Mouse (Mus musculus) stomach, embryonic 16.5 days (tissue): Measurements from ENCODE around the gene Wdr93. TPM values are rescaled to one million over a fixed set of nuclear protein-coding genes. Genes with fewer than 3 reads are reported as not detected.

Source experiments
- ATAC-seq: fragments of 200-750 bp; cut with Nextera tagmentation; 2 replicates; pipeline ENCODE4 v1.8.0; 2017; ENCODE audit warnings: moderate number of reproducible peaks, moderate TSS enrichment; ENCODE audit not compliant: insufficient read depth, low FRiP score
- H3K27ac ChIP-seq: fragments of 300-500 bp; sonication (generic); 2 replicates; pipeline ENCODE4 v1.5.1; 2014; ENCODE audit warnings: low read length
- H3K27me3 ChIP-seq: fragments of 300-500 bp; sonication (generic); 2 replicates; pipeline ENCODE4 v1.6.1; 2014; ENCODE audit warnings: low read length, control low read depth, mixed read lengths; ENCODE audit not compliant: control insufficient read depth, insufficient read depth
- H3K36me3 ChIP-seq: fragments of 300-500 bp; sonication (generic); 2 replicates; pipeline ENCODE4 v1.6.1; 2014; ENCODE audit warnings: low read length; ENCODE audit not compliant: control insufficient read depth, insufficient read depth
- H3K4me1 ChIP-seq: fragments of 300-500 bp; sonication (generic); 2 replicates; pipeline ENCODE4 v1.6.1; 2014; ENCODE audit warnings: low read length, control low read depth, mixed read lengths; ENCODE audit not compliant: control insufficient read depth, insufficient read depth
- H3K4me2 ChIP-seq: fragments of 300-500 bp; sonication (generic); 2 replicates; pipeline ENCODE4 v1.6.1; 2014; ENCODE audit warnings: low read depth, low read length, mixed read lengths
- H3K4me3 ChIP-seq: fragments of 300-500 bp; sonication (generic); replicated peaks from 2 replicates; pipeline ENCODE4 v1.5.1; 2014; ENCODE audit warnings: mild to moderate bottlenecking, low read length
- H3K9ac ChIP-seq: fragments of 300-500 bp; sonication (generic); 2 replicates; pipeline ENCODE4 v1.6.1; 2014; ENCODE audit warnings: low read length
- H3K9me3 ChIP-seq: fragments of 300-500 bp; sonication (generic); replicated peaks from 2 replicates; pipeline ENCODE4 v1.6.1; 2016; ENCODE audit warnings: low read length, control low read depth; ENCODE audit not compliant: control insufficient read depth
- whole genome bisulfite sequencing: fragments of 180-500 bp; shearing (Covaris S2); extraction: QIAGEN DNeasy Blood & Tissue Kit; methylation state at CpG from one replicate; pipeline ENCODE4 v1.1.7; 2014; 5-methylcytosine and 5-hydroxymethylcytosine counted together
- polyA plus RNA-seq: library from polyadenylated mRNA; unstranded; fragments of >200 nt; fragmentation: Nextera tagmentation; extraction: Ambion mirVana; gene quantifications from 2 replicates; pipeline ENCODE4 v1.2.1, GENCODE M21; 2015

The Wdr93 gene
- polyA plus RNA-seq, 1 experiment from 2014 or later: 0.25 TPM

DNA sequence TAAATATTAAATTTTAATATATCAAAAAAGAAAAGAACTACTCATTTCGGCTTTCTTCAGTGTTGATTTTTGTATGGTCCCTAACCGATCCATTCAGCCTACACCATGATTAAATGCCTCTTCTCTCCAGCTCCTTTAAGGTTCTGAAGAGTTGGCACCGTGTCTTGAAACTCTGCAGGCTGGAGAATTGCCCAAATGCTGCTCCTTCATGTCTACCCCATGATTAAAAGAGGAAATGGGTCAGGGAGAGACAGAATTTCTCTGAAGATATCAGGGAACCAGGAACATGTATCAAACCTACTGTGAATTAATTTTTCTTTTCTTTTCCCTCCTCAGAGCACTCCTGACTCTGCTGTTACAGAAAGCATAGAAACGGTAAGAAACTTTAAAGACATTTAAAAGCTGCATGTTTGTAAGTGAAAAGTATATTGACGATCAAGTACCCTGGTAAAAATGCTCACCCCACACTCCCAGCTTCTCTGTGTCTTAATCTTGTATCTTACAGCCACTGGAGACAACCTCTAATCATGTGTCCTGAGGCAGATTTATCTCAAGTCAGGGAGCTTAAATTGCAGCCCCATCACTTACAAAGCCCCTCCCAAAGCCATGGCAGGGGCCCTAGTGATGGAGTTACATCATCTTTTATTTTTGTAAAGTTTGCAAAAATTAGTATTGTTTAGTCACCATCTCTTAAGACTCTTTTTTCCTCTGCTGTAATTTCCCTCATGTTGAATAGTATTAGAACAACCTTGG lies 18.3 kb downstream of the Wdr93 start:
- no peak for ATAC-seq
- H3K27me3 ChIP-seq: no peaks in the 10 kb centered on the region
- H3K27ac ChIP-seq: no peak overlapping the region
- H3K9ac ChIP-seq: no peak overlapping the region
- no peak overlapping the region for H3K4me3 ChIP-seq
- no peaks in the 10 kb centered on the region for H3K4me1 ChIP-seq
- no peak overlapping the region for H3K4me2 ChIP-seq
- WGBS: 79% methylated on average over 5 of the region's 5 CpGs
- H3K9me3 ChIP-seq: no peaks in the 10 kb centered on the region
- no peaks in the 10 kb centered on the region for H3K36me3 ChIP-seq

- H3K4me2 ChIP-seq: no peak overlapping the region
- no peak overlapping the region for H3K27ac ChIP-seq
- H3K36me3 ChIP-seq: no peaks in the 10 kb centered on the region
- no peaks in the 10 kb centered on the region for H3K9me3 ChIP-seq
- WGBS: 59% methylated on average over 8 of the region's 8 CpGs
- H3K4me3 ChIP-seq: no peak overlapping the region
- H3K4me1 ChIP-seq: no peaks in the 10 kb centered on the region
- H3K27me3 ChIP-seq: no peaks in the 10 kb centered on the region
- no peak overlapping the region for H3K9ac ChIP-seq
- no peak for ATAC-seq
These were observed 19.1 kb downstream of the Wdr93 start for GRCm38 (mm10) chr7:79762106-79762505.

DNA sequence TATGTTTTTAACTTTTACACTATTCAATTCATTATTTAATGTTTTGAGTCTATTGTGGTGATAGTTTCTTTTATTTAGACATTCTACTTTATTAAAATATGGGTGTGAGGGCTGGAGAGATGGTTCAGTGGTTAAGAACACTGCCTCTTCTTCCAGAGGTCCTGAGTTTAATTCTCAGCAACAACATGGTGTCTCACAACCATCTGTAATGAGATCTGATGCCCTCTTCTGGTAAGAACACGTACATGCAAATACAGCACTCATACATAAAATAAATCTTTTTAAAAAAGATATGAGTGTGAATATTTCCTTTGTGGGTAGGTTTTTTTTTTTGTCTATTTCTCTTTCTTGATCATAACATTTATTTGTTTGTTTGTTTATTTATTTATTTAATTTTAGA lies 23.0 kb downstream of the Wdr93 start:
- Histone ChIP-seq H3K36me3 (no peaks in the 10 kb centered on the region), H3K9ac (no peak overlapping the region), H3K9me3 (no peaks in the 10 kb centered on the region), H3K27ac (no peak overlapping the region), H3K27me3 (no peaks in the 10 kb centered on the region), H3K4me3 (no peak overlapping the region), H3K4me2 (no peak overlapping the region), H3K4me1 (no peaks in the 10 kb centered on the region)
- no peak for ATAC-seq
- WGBS: 46% methylated on average over 1 of the region's 1 CpGs

DNA sequence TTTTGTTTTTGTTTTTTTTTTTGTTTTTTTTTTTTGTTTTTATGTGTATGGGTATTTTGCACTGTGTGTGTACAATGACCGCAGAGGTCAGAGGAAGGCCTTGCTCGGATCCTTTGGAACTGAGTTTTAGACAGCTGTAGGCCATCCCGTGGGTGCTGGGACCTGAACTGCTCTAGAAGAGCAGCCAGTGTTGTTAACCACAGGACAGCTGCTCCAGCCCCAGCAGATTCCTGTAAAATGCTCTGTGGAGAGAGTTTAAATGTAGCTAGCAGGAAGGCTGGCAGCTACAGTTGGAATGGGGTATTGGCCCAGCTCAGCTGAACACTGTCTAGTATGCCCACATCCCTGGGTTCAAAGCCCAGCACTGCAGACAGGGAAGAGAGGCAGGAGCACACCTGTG lies 26.7 kb downstream of the Wdr93 start:
- Histone ChIP-seq H3K9ac (no peak overlapping the region), H3K4me2 (no peak overlapping the region), H3K4me3 (no peak overlapping the region), H3K27me3 (no peaks in the 10 kb centered on the region), H3K9me3 (no peaks in the 10 kb centered on the region), H3K27ac (no peak overlapping the region), H3K4me1 (no peaks in the 10 kb centered on the region), H3K36me3 (no peaks in the 10 kb centered on the region)
- 74% methylated on average over 3 of the region's 3 CpGs for WGBS
- ATAC-seq: no peak

DNA sequence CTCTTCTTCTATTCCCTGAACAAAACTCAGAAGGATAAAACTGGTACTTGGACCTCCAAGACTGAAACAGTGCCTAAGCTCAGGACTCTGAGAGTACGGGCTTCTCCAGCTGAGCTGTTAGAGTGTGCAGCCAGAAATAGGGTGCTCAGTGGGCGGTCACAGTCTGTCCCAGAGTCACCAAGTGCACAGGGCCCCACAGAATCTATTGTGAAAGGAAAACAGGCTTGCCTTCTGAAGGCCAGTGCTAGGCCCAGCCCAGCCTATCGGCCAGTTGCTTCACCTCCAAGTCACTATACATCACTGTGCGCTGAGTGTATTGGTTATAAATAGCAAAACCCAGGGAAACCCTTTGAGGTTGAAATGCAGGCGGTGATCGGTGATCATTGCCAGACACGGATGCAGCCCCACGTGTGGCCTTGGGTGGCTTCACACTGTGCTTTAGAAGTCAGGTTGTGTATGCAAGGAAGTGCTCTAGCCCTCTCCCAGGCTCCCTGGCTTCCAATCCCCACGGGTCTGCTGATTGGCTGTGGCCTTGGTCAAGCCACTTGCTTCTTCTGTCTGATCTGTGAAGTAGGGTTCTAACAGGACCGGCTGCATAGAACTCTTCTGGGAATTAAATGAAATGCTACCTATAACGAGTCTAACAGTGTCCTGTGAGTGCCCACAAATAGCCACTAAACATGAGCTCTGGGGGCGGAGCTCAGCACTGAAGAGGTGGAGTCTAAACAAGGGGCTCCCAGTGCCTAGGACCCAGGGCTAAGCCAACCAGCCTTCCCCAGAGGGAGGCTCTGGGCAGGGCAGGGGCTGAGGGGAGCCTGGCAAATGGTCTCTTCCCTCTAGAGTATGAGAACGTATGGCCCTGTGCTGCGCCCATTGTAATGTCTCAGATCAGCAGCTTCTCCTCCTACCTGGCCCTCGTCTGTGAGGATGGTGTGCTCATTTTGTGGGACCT lies 28.9 kb downstream of the Wdr93 start:
- H3K9me3 ChIP-seq: no peaks in the 10 kb centered on the region
- no peaks in the 10 kb centered on the region for H3K36me3 ChIP-seq
- ATAC-seq: no peak
- H3K9ac ChIP-seq: no peak overlapping the region
- H3K4me2 ChIP-seq: no peak overlapping the region
- no peak overlapping the region for H3K4me3 ChIP-seq
- WGBS: 46% methylated on average over 15 of the region's 15 CpGs
- no peaks in the 10 kb centered on the region for H3K4me1 ChIP-seq
- H3K27me3 ChIP-seq: no peaks in the 10 kb centered on the region
- H3K27ac ChIP-seq: no peak overlapping the region

DNA sequence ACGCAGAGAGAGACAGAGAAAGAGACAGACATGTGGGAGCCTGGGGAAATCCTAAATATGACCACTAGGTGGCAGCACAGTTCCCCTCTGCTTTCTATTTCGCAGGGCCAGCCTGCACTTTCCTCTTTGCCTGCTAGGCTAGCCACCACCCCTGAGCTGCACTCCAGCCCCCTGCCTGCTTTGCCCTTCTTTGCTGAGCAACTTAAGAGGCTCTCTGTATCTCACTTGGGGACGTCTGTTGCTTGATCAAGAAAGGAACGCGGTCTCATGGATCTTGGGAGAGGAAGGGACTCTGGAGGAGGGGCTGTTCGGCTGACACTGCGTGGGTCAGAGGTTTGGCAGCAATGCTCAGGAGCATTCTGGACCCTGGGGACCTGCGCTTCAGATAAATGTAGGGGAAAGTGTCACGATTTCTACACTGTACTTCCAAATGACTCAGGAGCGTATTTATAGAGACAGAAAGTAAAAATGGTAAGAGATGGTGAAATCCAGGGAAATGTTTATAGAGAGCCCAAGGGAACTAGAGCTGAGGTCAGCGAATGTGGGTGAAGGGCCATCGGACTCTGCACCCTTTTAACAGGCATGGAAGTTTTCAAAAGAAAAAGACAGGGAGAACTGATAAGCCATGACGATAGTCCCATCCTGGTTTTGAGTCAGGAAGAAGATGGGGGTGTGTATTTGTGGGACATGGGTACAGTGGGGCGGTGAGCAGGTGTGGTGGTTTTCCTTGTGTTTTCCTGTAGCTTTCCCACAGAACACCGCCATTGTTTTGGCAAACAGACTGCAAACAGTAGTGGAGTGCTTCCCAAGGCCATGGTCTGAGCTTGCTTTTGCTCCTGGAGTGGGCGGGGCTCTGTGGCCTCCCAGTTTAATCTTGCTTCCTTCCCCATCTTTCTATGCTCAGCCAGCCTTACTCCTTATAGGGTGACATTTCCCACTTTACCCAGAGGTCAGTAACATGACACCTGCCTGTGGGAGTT lies 38.0 kb downstream of the Wdr93 start:
- H3K4me1 ChIP-seq: no peaks in the 10 kb centered on the region
- 0 out of 2 replicates have a peak overlapping the region, but pooled peaks have one; percentile 3 for H3K27ac ChIP-seq
- H3K4me2 ChIP-seq: peak overlapping the region; percentile 62
- peak; percentile 70; the same call in 1 of the 2 replicates for ATAC-seq
- peak overlapping the region; percentile 39 for H3K4me3 ChIP-seq
- H3K9ac ChIP-seq: peak overlapping the region; percentile 71
- no peaks in the 10 kb centered on the region for H3K27me3 ChIP-seq
- no peaks in the 10 kb centered on the region for H3K9me3 ChIP-seq
- 23% methylated on average over 16 of the region's 16 CpGs for WGBS
- H3K36me3 ChIP-seq: no peaks in the 10 kb centered on the region

- ATAC-seq: no peak
- H3K4me3 ChIP-seq: no peak overlapping the region
- no peaks in the 10 kb centered on the region for H3K27me3 ChIP-seq
- 79% methylated on average over 11 of the region's 11 CpGs for WGBS
- no peaks in the 10 kb centered on the region for H3K9me3 ChIP-seq
- no peaks in the 10 kb centered on the region for H3K4me1 ChIP-seq
- H3K27ac ChIP-seq: no peak overlapping the region
- no peak overlapping the region for H3K9ac ChIP-seq
- H3K4me2 ChIP-seq: no peak overlapping the region
- H3K36me3 ChIP-seq: no peaks in the 10 kb centered on the region
These were observed 39.0 kb downstream of the Wdr93 start for GRCm38 (mm10) chr7:79781826-79782515.

DNA sequence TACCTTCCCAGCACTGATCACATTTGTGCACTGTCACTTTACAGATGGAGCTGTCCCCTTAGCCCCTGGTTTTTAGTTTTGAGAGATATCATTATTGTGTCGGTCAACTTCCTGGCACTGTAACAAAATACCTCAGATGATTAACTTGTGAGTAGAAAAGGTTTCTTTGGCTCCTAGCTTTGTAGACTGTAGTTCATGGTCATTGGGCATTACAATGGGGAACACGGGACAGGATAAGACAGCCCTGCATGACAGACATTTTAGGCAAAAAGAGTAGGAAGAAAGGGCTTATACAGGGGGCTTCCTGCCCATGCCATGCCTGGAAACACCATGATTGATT lies 39.5 kb downstream of the Wdr93 start:
- H3K4me2 ChIP-seq: no peak overlapping the region
- 87% methylated on average over 2 of the region's 2 CpGs for WGBS

More for the DNA sequence above, 39.5 kb downstream of the Wdr93 start:
- Histone ChIP-seq H3K36me3 (no peaks in the 10 kb centered on the region), H3K9ac (no peak overlapping the region), H3K4me3 (no peak overlapping the region), H3K27ac (no peak overlapping the region), H3K27me3 (no peaks in the 10 kb centered on the region), H3K9me3 (no peaks in the 10 kb centered on the region), H3K4me1 (no peaks in the 10 kb centered on the region)
- no peak for ATAC-seq
